Mouse (Mus musculus) MEL (cell line): Measurements from ENCODE around the gene Evi2a. TPM values are rescaled to one million over a fixed set of nuclear protein-coding genes. Genes with fewer than 3 reads are reported as not detected.

Source experiments
- DNase-seq: peaks from one replicate; pipeline ENCODE4 v3.0.0; 2011; ENCODE audit warnings: low read depth, low spot score
- H3K27ac ChIP-seq: 2 replicates; pipeline ENCODE4 v1.5.1; 2012; ENCODE audit warnings: low read depth, mild to moderate bottlenecking, control low read depth, low read length, moderate library complexity; ENCODE audit not compliant: control insufficient read depth
- H3K27me3 ChIP-seq, 2 experiments: fragments of 150-350 bp in 1 of 2; sonication (generic) in 1 of 2; 2 replicates each; pipeline ENCODE4 v1.6.1; 2012; ENCODE audit warnings: low read length in 2 of 2, mild to moderate bottlenecking in 2 of 2, improper control_type of control experiment in 1 of 2, moderate library complexity in 1 of 2; ENCODE audit not compliant: insufficient read depth in 2 of 2, control insufficient read depth in 1 of 2
- H3K36me3 ChIP-seq, 2 experiments: 2 replicates each; pipeline ENCODE4 v1.6.1; 2012 to 2014; ENCODE audit warnings: low read length in 2 of 2, improper control_type of control experiment in 1 of 2, inconsistent platforms in 1 of 2, mild to moderate bottlenecking in 1 of 2; ENCODE audit not compliant: insufficient read depth in 2 of 2, control insufficient read depth in 1 of 2
- H3K4me1 ChIP-seq, 2 experiments: fragments of 150-350 bp in 1 of 2; sonication (generic) in 1 of 2; 2 replicates each; pipeline ENCODE4 v1.6.1; 2012; ENCODE audit warnings: low read length in 2 of 2, improper control_type of control experiment in 1 of 2, mild to moderate bottlenecking in 1 of 2; ENCODE audit not compliant: insufficient read depth in 2 of 2, control insufficient read depth in 1 of 2
- H3K4me3 ChIP-seq, 2 experiments: fragments of 150-350 bp in 1 of 2; sonication (generic) in 1 of 2; 2 replicates each; pipeline ENCODE4 v1.5.1; 2012; ENCODE audit warnings: low read depth in 2 of 2, low read length in 2 of 2, mild to moderate bottlenecking in 2 of 2, moderate library complexity in 2 of 2, control low read depth in 1 of 2, improper control_type of control experiment in 1 of 2; ENCODE audit not compliant: control insufficient read depth in 1 of 2, insufficient read depth in 1 of 2
- H3K79me2 ChIP-seq: 2 replicates; pipeline ENCODE4 v1.6.1; 2012; ENCODE audit warnings: mild to moderate bottlenecking, low read length, moderate library complexity; ENCODE audit not compliant: control insufficient read depth, poor library complexity, insufficient read depth
- H3K9ac ChIP-seq: 2 replicates; pipeline ENCODE4 v1.6.1; 2012; ENCODE audit warnings: low read depth, mild to moderate bottlenecking, control low read depth, low read length, moderate library complexity; ENCODE audit not compliant: control insufficient read depth, poor library complexity, severe bottlenecking
- H3K9me3 ChIP-seq: fragments of 150-350 bp; sonication (generic); replicated peaks from 2 replicates; pipeline ENCODE4 v1.6.1; 2012; ENCODE audit warnings: mild to moderate bottlenecking, low read length, improper control_type of control experiment, moderate library complexity; ENCODE audit not compliant: insufficient read depth
- BHLHE40 ChIP-seq: IDR thresholded peaks from 2 replicates; pipeline ENCODE4 v1.6.1; 2012; ENCODE audit warnings: low read depth, mild to moderate bottlenecking, inconsistent platforms, low read length, improper control_type of control experiment, borderline replicate concordance
- CHD2 ChIP-seq: IDR thresholded peaks from 2 replicates; pipeline ENCODE4 v1.6.1; 2011; ENCODE audit warnings: low read length, improper control_type of control experiment
- E2F4 ChIP-seq: IDR thresholded peaks from 2 replicates; pipeline ENCODE4 v1.6.1; 2011; ENCODE audit warnings: low read depth, low read length, improper control_type of control experiment, borderline replicate concordance
- ELF1 ChIP-seq: IDR thresholded peaks from 2 replicates; pipeline ENCODE4 v1.6.1; 2014; ENCODE audit warnings: low read depth, mild to moderate bottlenecking, inconsistent platforms, low read length, improper control_type of control experiment, moderate library complexity
- EP300 ChIP-seq, 2 experiments: IDR thresholded peaks; 2 replicates each; pipeline ENCODE4 v1.6.1; 2011; ENCODE audit warnings: improper control_type of control experiment in 2 of 2, low read length in 2 of 2, low read depth in 1 of 2, mild to moderate bottlenecking in 1 of 2
- GATA1 ChIP-seq: IDR thresholded peaks from 2 replicates; pipeline ENCODE4 v1.6.1; 2011; ENCODE audit warnings: low read depth, low read length, improper control_type of control experiment
- HCFC1 ChIP-seq: IDR thresholded peaks from 2 replicates; pipeline ENCODE4 v1.6.1; 2012; ENCODE audit warnings: low read depth, mild to moderate bottlenecking, inconsistent platforms, low read length, improper control_type of control experiment, moderate library complexity
- JUND ChIP-seq: IDR thresholded peaks from 2 replicates; pipeline ENCODE4 v1.6.1; 2011; ENCODE audit warnings: low read depth, mild to moderate bottlenecking, improper control_type of control experiment, low read length
- KAT2A ChIP-seq: conservative IDR thresholded peaks from 2 replicates; pipeline ENCODE4 v1.6.1; 2012; ENCODE audit warnings: low read depth, low read length, improper control_type of control experiment, inconsistent platforms
- MAFK ChIP-seq: IDR thresholded peaks from 2 replicates; pipeline ENCODE4 v1.6.1; 2011; ENCODE audit warnings: low read depth, mild to moderate bottlenecking, low read length, improper control_type of control experiment, borderline replicate concordance
- MAZ ChIP-seq: IDR thresholded peaks from 2 replicates; pipeline ENCODE4 v1.6.1; 2012; ENCODE audit warnings: low read depth, mild to moderate bottlenecking, inconsistent platforms, low read length, improper control_type of control experiment
- MXI1 ChIP-seq: IDR thresholded peaks from 2 replicates; pipeline ENCODE4 v1.6.1; 2011; ENCODE audit warnings: mild to moderate bottlenecking, low read depth, low read length, improper control_type of control experiment
- MYB ChIP-seq: IDR thresholded peaks from 2 replicates; pipeline ENCODE4 v1.6.1; 2011; ENCODE audit warnings: mild to moderate bottlenecking, low read depth, low read length, improper control_type of control experiment
- MYC ChIP-seq: IDR thresholded peaks from 2 replicates; pipeline ENCODE4 v1.6.1; 2011; ENCODE audit warnings: low read depth, mild to moderate bottlenecking, low read length, improper control_type of control experiment, moderate library complexity
- NRF1 ChIP-seq: IDR thresholded peaks from 2 replicates; pipeline ENCODE4 v1.6.1; 2014; ENCODE audit warnings: low read depth, mild to moderate bottlenecking, inconsistent platforms, low read length, improper control_type of control experiment, moderate library complexity; ENCODE audit not compliant: poor library complexity, insufficient read depth, severe bottlenecking
- POLR2A ChIP-seq, 2 experiments: IDR thresholded peaks; 2 replicates each; pipeline ENCODE4 v1.6.1; 2011 to 2012; ENCODE audit warnings: low read length in 2 of 2, mild to moderate bottlenecking in 2 of 2, control low read depth in 1 of 2, improper control_type of control experiment in 1 of 2, low read depth in 1 of 2, moderate library complexity in 1 of 2; ENCODE audit not compliant: control insufficient read depth in 1 of 2, insufficient read depth in 1 of 2, poor library complexity in 1 of 2
- POLR2AphosphoS2 ChIP-seq: IDR thresholded peaks from 2 replicates; pipeline ENCODE4 v1.6.1; 2011; ENCODE audit warnings: low read length, improper control_type of control experiment
- POLR2AphosphoS5 ChIP-seq: IDR thresholded peaks from 2 replicates; pipeline ENCODE4 v1.6.1; 2012; ENCODE audit warnings: low read depth, borderline replicate concordance, mild to moderate bottlenecking, inconsistent platforms, low read length, moderate library complexity, mixed read lengths
- RAD21 ChIP-seq: IDR thresholded peaks from 2 replicates; pipeline ENCODE4 v1.6.1; 2011; ENCODE audit warnings: mild to moderate bottlenecking, low read depth, low read length, improper control_type of control experiment
- RCOR1 ChIP-seq: IDR thresholded peaks from 2 replicates; pipeline ENCODE4 v1.6.1; 2012; ENCODE audit warnings: low read depth, mild to moderate bottlenecking, inconsistent platforms, low read length, improper control_type of control experiment
- SMC3 ChIP-seq: IDR thresholded peaks from 2 replicates; pipeline ENCODE4 v1.6.1; 2011; ENCODE audit warnings: low read depth, low read length, improper control_type of control experiment
- TBP ChIP-seq: IDR thresholded peaks from 2 replicates; pipeline ENCODE4 v1.8.0; 2011; ENCODE audit warnings: low read depth, low read length, improper control_type of control experiment
- TCF12 ChIP-seq: IDR thresholded peaks from 2 replicates; pipeline ENCODE4 v1.6.1; 2014; ENCODE audit warnings: low read depth, mild to moderate bottlenecking, inconsistent platforms, low read length, improper control_type of control experiment, moderate library complexity
- UBTF ChIP-seq: IDR thresholded peaks from 2 replicates; pipeline ENCODE4 v1.6.1; 2012; ENCODE audit warnings: low read depth, mild to moderate bottlenecking, inconsistent platforms, low read length, improper control_type of control experiment, moderate library complexity, borderline replicate concordance; ENCODE audit not compliant: insufficient read depth
- USF1 ChIP-seq: IDR thresholded peaks from 2 replicates; pipeline ENCODE4 v1.6.1; 2014; ENCODE audit warnings: low read depth, mild to moderate bottlenecking, inconsistent platforms, low read length, improper control_type of control experiment, moderate library complexity
- ZC3H11A ChIP-seq: IDR thresholded peaks from 2 replicates; pipeline ENCODE4 v1.6.1; 2012; ENCODE audit warnings: low read depth, mild to moderate bottlenecking, inconsistent platforms, low read length, improper control_type of control experiment
- ZKSCAN1 ChIP-seq: IDR thresholded peaks from 2 replicates; pipeline ENCODE4 v1.6.1; 2012; ENCODE audit warnings: low read depth, mild to moderate bottlenecking, inconsistent platforms, low read length, improper control_type of control experiment, moderate library complexity
- ZMIZ1 ChIP-seq: IDR thresholded peaks from 2 replicates; pipeline ENCODE4 v1.6.1; 2012; ENCODE audit warnings: low read depth, mild to moderate bottlenecking, inconsistent platforms, low read length, improper control_type of control experiment, moderate library complexity
- ZNF384 ChIP-seq: IDR thresholded peaks from 2 replicates; pipeline ENCODE4 v1.6.1; 2012; ENCODE audit warnings: low read depth, mild to moderate bottlenecking, inconsistent platforms, low read length, improper control_type of control experiment
- polyA plus RNA-seq, 2 experiments: library from polyadenylated mRNA; stranded (reverse) in 1 of 2; unstranded in 1 of 2; fragments of >175 nt in 1 of 2; fragments of >200 nt in 1 of 2; gene quantifications; 2 replicates each; pipeline versions ENCODE4 v1.2.1 to v1.2.4; 2012; ENCODE audit warnings: low replicate concordance in 2 of 2, low read depth in 1 of 2; ENCODE audit not compliant: insufficient read length in 2 of 2, insufficient read depth in 1 of 2, missing spikeins in 1 of 2
- total RNA-seq: library from RNA; depleted of rRNA; stranded (reverse); fragments of 300-350 nt; gene quantifications from 2 replicates; pipeline ENCODE4 v1.2.3, GENCODE M21; 2012

Gene Evi2a
- total and polyA plus RNA-seq, 3 experiments: 0.18 to 0.19 TPM; not detected in 1

DNA sequence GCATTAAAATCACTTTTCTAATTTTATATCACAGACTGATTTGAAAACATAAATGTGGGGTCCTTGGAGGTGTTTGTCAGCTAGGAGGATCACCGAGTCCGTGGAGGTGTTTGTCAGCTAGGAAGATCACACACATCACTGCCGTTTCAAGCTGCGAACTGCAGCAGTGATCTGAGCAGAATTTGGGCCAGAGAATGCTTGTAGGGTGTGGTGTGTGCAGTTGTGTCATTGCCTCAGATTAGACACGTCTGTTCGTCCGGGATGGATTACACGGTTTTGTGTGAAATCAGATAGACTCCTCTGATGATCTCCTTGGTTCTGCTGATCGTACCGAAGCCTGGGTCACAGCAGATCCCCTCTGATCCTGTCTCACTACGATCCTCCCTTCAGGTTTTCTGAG is 365 bp upstream of the Evi2a start:
- Histone ChIP-seq H3K9ac (no peak overlapping the region), H3K27ac (no peak overlapping the region)

DNA sequence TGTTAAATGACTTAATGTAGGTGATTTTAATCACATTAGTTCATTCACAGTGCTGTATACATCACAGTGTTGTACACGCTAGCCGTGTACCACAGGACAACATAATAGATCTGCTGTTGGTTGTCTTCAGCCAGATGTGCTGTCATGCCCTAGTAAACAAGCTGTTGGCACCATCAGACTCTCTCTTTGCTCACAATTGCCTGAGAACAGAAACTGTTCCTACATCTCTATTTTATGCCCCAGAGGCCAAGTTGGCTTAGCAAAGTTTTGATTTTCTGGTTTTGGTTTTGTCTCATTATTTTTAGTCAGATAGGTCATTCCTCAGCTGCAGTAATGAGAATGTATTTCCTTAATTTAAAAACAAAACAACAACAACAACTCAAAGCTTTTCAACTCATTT is 673 bp downstream of the Evi2a start:
- Histone ChIP-seq H3K9ac (no peak overlapping the region), H3K9me3 (no peaks in the 10 kb centered on the region), H3K36me3 (peaks cover 0 to 32% of the 10 kb centered on the region in 2 experiments; a peak in 2 of 4 replicates)
- no peak for TF ChIP-seq ZC3H11A
- no peak for TF ChIP-seq UBTF
- TF ChIP-seq POLR2AphosphoS2: no peak
- no peak for TF ChIP-seq ZKSCAN1
- no peak for TF ChIP-seq ZNF384
- no peak for TF ChIP-seq SMC3
- no peak for TF ChIP-seq KAT2A
- no peak for TF ChIP-seq EP300 (IDR thresholded peaks at IDR 0.05; ENCODE audit: low read depth in 1 of 2, low read length in 2 of 2)
- TF ChIP-seq RCOR1: no peak
- TF ChIP-seq TCF12: no peak
- no peak for TF ChIP-seq E2F4
- TF ChIP-seq MYB: no peak
- TF ChIP-seq CHD2: no peak
- no peak for TF ChIP-seq ELF1
- TF ChIP-seq ZMIZ1: no peak
- no peak for TF ChIP-seq NRF1
- no peak for TF ChIP-seq MAZ
- TF ChIP-seq HCFC1: no peak
- no peak for TF ChIP-seq TBP
- no peak for TF ChIP-seq RAD21
- TF ChIP-seq, all 39 proteins: peak for 0
- H3K27me3 ChIP-seq: no peaks in the 10 kb centered on the region
- no peak overlapping the region for H3K27ac ChIP-seq
- no peak for DNase-seq
- no peak overlapping the region for H3K4me3 ChIP-seq
- H3K79me2 ChIP-seq: no peaks in the 10 kb centered on the region
- H3K4me1 ChIP-seq: peaks cover 17 to 18% of the 10 kb centered on the region in 2 experiments

More for the DNA sequence above, 365 bp upstream of the Evi2a start:
- Histone ChIP-seq H3K4me3 (no peak overlapping the region), H3K79me2 (no peaks in the 10 kb centered on the region), H3K36me3 (peaks cover 0 to 25% of the 10 kb centered on the region in 2 experiments; a peak in 2 of 4 replicates), H3K9me3 (no peaks in the 10 kb centered on the region), H3K27me3 (no peaks in the 10 kb centered on the region), H3K4me1 (peaks cover 17 to 19% of the 10 kb centered on the region in 2 experiments)
- TF ChIP-seq UBTF (no peak), MAFK (no peak), BHLHE40 (no peak), GATA1 (no peak), MAZ (no peak), HCFC1 (no peak), POLR2AphosphoS5 (no peak), MYC (no peak), RAD21 (no peak), MXI1 (no peak), TBP (no peak), USF1 (no peak), JUND (no peak), SMC3 (no peak), POLR2A (IDR thresholded peaks at IDR 0.05; ENCODE audit: control insufficient read depth in 1 of 2, insufficient read depth in 1 of 2, low read depth in 1 of 2, low read length in 2 of 2, poor library complexity in 1 of 2) (no peak), NRF1 (no peak)
- DNase-seq: no peak
